Mouse (Mus musculus) intestine, embryonic 15.5 days (tissue): ENCODE data around the gene Pitx2. TPM values are rescaled to one million over a fixed set of nuclear protein-coding genes. Genes with fewer than 3 reads are reported as not detected.

Experiments used
- ATAC-seq: fragments of 200-750 bp; cut with Nextera tagmentation; 2 replicates; pipeline ENCODE4 v1.8.0; 2017; ENCODE audit warnings: moderate TSS enrichment, moderate library complexity
- H3K27ac ChIP-seq: fragments of 300-500 bp; sonication (generic); 2 replicates; pipeline ENCODE4 v1.5.1; 2015; ENCODE audit warnings: mild to moderate bottlenecking, inconsistent platforms
- H3K27me3 ChIP-seq: fragments of 300-500 bp; sonication (generic); replicated peaks from 2 replicates; pipeline ENCODE4 v1.6.1; 2015; ENCODE audit warnings: inconsistent platforms
- H3K36me3 ChIP-seq: fragments of 300-500 bp; sonication (generic); 2 replicates; pipeline ENCODE4 v1.6.1; 2015; ENCODE audit warnings: inconsistent platforms
- H3K4me1 ChIP-seq: fragments of 300-500 bp; sonication (generic); replicated peaks from 2 replicates; pipeline ENCODE4 v1.6.1; 2015; ENCODE audit warnings: inconsistent platforms
- H3K4me2 ChIP-seq: fragments of 300-500 bp; sonication (generic); replicated peaks from 2 replicates; pipeline ENCODE4 v1.6.1; 2015; ENCODE audit warnings: mild to moderate bottlenecking, inconsistent platforms
- H3K4me3 ChIP-seq: fragments of 300-500 bp; sonication (generic); replicated peaks from 2 replicates; pipeline ENCODE4 v1.5.1; 2015; ENCODE audit warnings: inconsistent platforms
- H3K9ac ChIP-seq: fragments of 300-500 bp; sonication (generic); 2 replicates; pipeline ENCODE4 v1.6.1; 2015; ENCODE audit warnings: inconsistent platforms
- H3K9me3 ChIP-seq: fragments of 300-500 bp; sonication (generic); 2 replicates; pipeline ENCODE4 v1.6.1; 2016; ENCODE audit warnings: inconsistent platforms
- WGBS: fragments of 180-500 bp; shearing (Covaris S2); methylation state at CpG from one replicate; pipeline ENCODE4 v1.1.7; 2015; 5-methylcytosine and 5-hydroxymethylcytosine counted together
- polyA plus RNA-seq: library from polyadenylated mRNA; unstranded; fragments of >200 nt; fragmentation: Nextera tagmentation; extraction: Ambion mirVana; gene quantifications from 2 replicates; pipeline ENCODE4 v1.2.1, GENCODE M21; 2015

Gene Pitx2
- polyA plus RNA-seq, 1 experiment from 2014 or later = 45.2 TPM

- Histone ChIP-seq H3K4me3 (peak overlapping the region; percentile 46), H3K9me3 (no peaks in the 10 kb centered on the region), H3K9ac (peak overlapping the region; percentile 33; the same call in 1 of the 2 replicates), H3K27me3 (peaks cover 44% of the 10 kb centered on the region), H3K27ac (peak overlapping the region; percentile 76), H3K4me1 (peaks cover 2% of the 10 kb centered on the region; the same call in 1 of the 2 replicates), H3K4me2 (peak overlapping the region; percentile 58), H3K36me3 (no peaks in the 10 kb centered on the region)
- peak; percentile 21 for ATAC-seq
- WGBS = 16% methylated on average over 25 of the region's 27 CpGs
Measured at GRCm38 (mm10) chr3:129221380-129222260, 21.9 kb downstream of the Pitx2 start.

GRCm38 (mm10) chr3:129222448-129223290 is 23.0 kb downstream of the Pitx2 start:
- Histone ChIP-seq H3K9me3 (no peaks in the 10 kb centered on the region), H3K4me2 (peak overlapping the region; percentile 58), H3K27me3 (peaks cover 46% of the 10 kb centered on the region), H3K4me1 (peaks cover 2% of the 10 kb centered on the region; the same call in 1 of the 2 replicates), H3K36me3 (no peaks in the 10 kb centered on the region), H3K9ac (peak overlapping the region; percentile 26; the same call in 1 of the 2 replicates), H3K27ac (no peak overlapping the region), H3K4me3 (peak overlapping the region; percentile 46)
- no peak for ATAC-seq
- WGBS = 4% methylated on average over 21 of the region's 21 CpGs

- peak overlapping the region; percentile 46 for H3K4me3 ChIP-seq
- peaks cover 2% of the 10 kb centered on the region; the same call in 1 of the 2 replicates for H3K4me1 ChIP-seq
- H3K9ac ChIP-seq = no peak overlapping the region
- H3K9me3 ChIP-seq = no peaks in the 10 kb centered on the region
- H3K27ac ChIP-seq = no peak overlapping the region
- peaks cover 45% of the 10 kb centered on the region for H3K27me3 ChIP-seq
- no peak for ATAC-seq
- no peaks in the 10 kb centered on the region for H3K36me3 ChIP-seq
- 1% methylated on average over 6 of the region's 6 CpGs for WGBS
- peak overlapping the region; percentile 58 for H3K4me2 ChIP-seq
Measured at GRCm38 (mm10) chr3:129223401-129223800, 23.7 kb downstream of the Pitx2 start.

GRCm38 (mm10) chr3:129223964-129224805 is 24.5 kb downstream of the Pitx2 start:
- no peak for ATAC-seq
- peak overlapping the region; percentile 66 for H3K9ac ChIP-seq
- H3K9me3 ChIP-seq = no peaks in the 10 kb centered on the region
- WGBS = under 1% methylated on average over 26 of the region's 26 CpGs
- peaks cover 2% of the 10 kb centered on the region; the same call in 1 of the 2 replicates for H3K4me1 ChIP-seq
- H3K27ac ChIP-seq = peak overlapping the region; percentile 60; the same call in 1 of the 2 replicates
- peak overlapping the region; percentile 58 for H3K4me2 ChIP-seq
- H3K27me3 ChIP-seq = peaks cover 42% of the 10 kb centered on the region
- peak overlapping the region; percentile 46 for H3K4me3 ChIP-seq
- no peaks in the 10 kb centered on the region for H3K36me3 ChIP-seq

GRCm38 (mm10) chr3:129224806-129225576 is 25.3 kb downstream of the Pitx2 start:
- H3K9ac ChIP-seq = peak overlapping the region; percentile 66
- 1% methylated on average over 40 of the region's 40 CpGs for WGBS
- peak overlapping the region; percentile 46 for H3K4me3 ChIP-seq
- peaks cover 2% of the 10 kb centered on the region; the same call in 1 of the 2 replicates for H3K4me1 ChIP-seq
- peaks cover 39% of the 10 kb centered on the region for H3K27me3 ChIP-seq
- no peaks in the 10 kb centered on the region for H3K9me3 ChIP-seq
- peak overlapping the region; percentile 86 for H3K27ac ChIP-seq
- no peaks in the 10 kb centered on the region for H3K36me3 ChIP-seq
- peak overlapping the region; percentile 58 for H3K4me2 ChIP-seq
- ATAC-seq = peak; percentile 88

GRCm38 (mm10) chr3:129225577-129226289 is 26.1 kb downstream of the Pitx2 start:
- Histone ChIP-seq H3K9me3 (no peaks in the 10 kb centered on the region), H3K27me3 (peaks cover 39% of the 10 kb centered on the region), H3K36me3 (no peaks in the 10 kb centered on the region), H3K4me1 (peaks cover 2% of the 10 kb centered on the region; the same call in 1 of the 2 replicates), H3K4me2 (no peak overlapping the region; the same call in 1 of the 2 replicates), H3K27ac (no peak overlapping the region), H3K4me3 (peak overlapping the region; percentile 46; the same call in 1 of the 2 replicates), H3K9ac (no peak overlapping the region)
- peak; percentile 21 for ATAC-seq
- 4% methylated on average over 13 of the region's 13 CpGs for WGBS

GRCm38 (mm10) chr3:129226681-129227080 is 27.0 kb downstream of the Pitx2 start:
- Histone ChIP-seq H3K4me2 (no peak overlapping the region), H3K36me3 (no peaks in the 10 kb centered on the region), H3K4me3 (no peak overlapping the region), H3K27ac (no peak overlapping the region), H3K9me3 (no peaks in the 10 kb centered on the region), H3K27me3 (peaks cover 38% of the 10 kb centered on the region), H3K9ac (no peak overlapping the region), H3K4me1 (peaks cover 2% of the 10 kb centered on the region; the same call in 1 of the 2 replicates)
- WGBS = 13% methylated on average over 6 of the region's 6 CpGs
- ATAC-seq = no peak

- no peak overlapping the region for H3K4me3 ChIP-seq
- H3K9ac ChIP-seq = no peak overlapping the region
- whole genome bisulfite sequencing = 12% methylated on average over 5 of the region's 5 CpGs
- H3K4me1 ChIP-seq = peaks cover 2% of the 10 kb centered on the region; the same call in 1 of the 2 replicates
- no peaks in the 10 kb centered on the region for H3K9me3 ChIP-seq
- no peak overlapping the region for H3K4me2 ChIP-seq
- H3K36me3 ChIP-seq = no peaks in the 10 kb centered on the region
- no peak for ATAC-seq
- no peak overlapping the region for H3K27ac ChIP-seq
- H3K27me3 ChIP-seq = peaks cover 35% of the 10 kb centered on the region; the same call in 1 of the 2 replicates
Measured at GRCm38 (mm10) chr3:129227331-129227730, 27.7 kb downstream of the Pitx2 start.

GRCm38 (mm10) chr3:129238010-129238409 is 38.3 kb downstream of the Pitx2 start:
- H3K4me2 ChIP-seq = no peak overlapping the region
- H3K9me3 ChIP-seq = no peaks in the 10 kb centered on the region
- no peaks in the 10 kb centered on the region for H3K27me3 ChIP-seq
- WGBS = 84% methylated on average over 1 of the region's 1 CpGs
- no peak overlapping the region for H3K4me3 ChIP-seq
- no peak overlapping the region for H3K9ac ChIP-seq
- no peaks in the 10 kb centered on the region for H3K36me3 ChIP-seq
- ATAC-seq = no peak
- H3K27ac ChIP-seq = no peak overlapping the region
- H3K4me1 ChIP-seq = no peaks in the 10 kb centered on the region

GRCm38 (mm10) chr3:129238664-129239258 is 39.1 kb downstream of the Pitx2 start:
- no peak overlapping the region for H3K9ac ChIP-seq
- H3K9me3 ChIP-seq = no peaks in the 10 kb centered on the region
- H3K4me3 ChIP-seq = no peak overlapping the region
- no peak for ATAC-seq
- H3K36me3 ChIP-seq = no peaks in the 10 kb centered on the region
- no peak overlapping the region for H3K27ac ChIP-seq
- no peak overlapping the region for H3K4me2 ChIP-seq
- no peaks in the 10 kb centered on the region for H3K27me3 ChIP-seq
- WGBS = 36% methylated on average over 13 of the region's 13 CpGs
- H3K4me1 ChIP-seq = no peaks in the 10 kb centered on the region
